Mouse (Mus musculus): ENCODE data around the gene Pelp1.
"Not testable (repeated sequence)": the region's sequence is repeated elsewhere in the genome, so short reads cannot be mapped to it uniquely, and the experiment has no call there.

Pelp1 gene

DNA sequence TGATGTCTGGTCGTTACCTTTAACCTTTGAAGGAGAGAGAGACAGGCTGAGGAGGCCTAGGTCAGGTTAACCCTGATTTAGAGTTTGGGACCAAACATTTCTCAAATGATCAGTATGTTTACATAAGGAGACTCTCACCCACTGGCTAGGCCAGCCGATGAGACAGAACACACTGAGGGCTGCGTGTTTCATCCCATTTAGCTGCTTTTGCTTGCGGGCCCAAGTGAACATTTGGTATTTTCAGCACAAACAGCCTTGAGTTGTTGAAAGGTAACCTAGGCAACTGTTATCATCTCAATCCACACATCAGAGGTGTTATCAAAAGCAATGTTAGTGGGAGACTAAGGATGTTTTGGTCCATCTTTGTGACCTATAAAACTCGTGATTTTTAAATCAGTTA lies 9.7 kb upstream of the Pelp1 start:
- DNase-seq, result no peak

DNA sequence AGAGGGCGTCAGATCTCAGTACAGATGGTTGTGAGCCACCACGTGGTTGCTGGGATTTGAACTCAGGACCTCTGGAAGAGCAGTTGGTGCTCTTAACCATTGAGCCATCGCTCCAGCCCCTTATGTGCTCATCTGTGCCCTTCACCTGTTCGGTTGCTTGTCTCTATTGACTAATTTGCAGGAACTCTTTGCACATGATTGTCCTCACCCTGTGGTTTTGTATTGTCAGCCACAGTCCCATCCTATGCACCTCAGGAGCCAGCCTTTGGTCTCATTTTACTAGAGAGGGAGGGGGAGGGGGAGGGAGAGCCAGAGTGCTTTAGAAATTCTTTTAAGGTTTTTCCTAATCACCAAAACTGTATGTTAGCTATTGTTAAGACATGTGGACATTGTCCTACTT lies 8.4 kb upstream of the Pelp1 start:
- no peak for DNase-seq

DNA sequence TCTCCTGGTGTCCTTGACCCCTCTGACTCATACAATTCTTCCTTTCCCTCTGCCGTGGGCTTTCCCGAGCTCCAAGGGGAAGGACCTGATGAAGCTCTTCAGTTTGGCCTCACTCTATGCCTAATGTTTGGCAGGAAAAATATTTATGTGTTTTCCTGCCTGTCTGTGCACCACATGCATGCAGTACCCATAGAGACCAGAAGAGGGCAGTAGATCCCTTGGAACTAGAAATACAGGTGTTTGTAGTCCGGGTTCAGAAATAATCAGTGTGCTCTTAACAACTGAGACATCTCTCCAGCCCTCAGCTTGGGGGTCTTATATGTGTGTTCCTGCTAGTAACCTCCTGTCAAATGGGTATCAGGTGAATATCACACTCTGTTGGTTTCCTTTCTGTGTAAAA lies 4.1 kb upstream of the Pelp1 start:
- peak; percentile 64 for DNase-seq

DNA sequence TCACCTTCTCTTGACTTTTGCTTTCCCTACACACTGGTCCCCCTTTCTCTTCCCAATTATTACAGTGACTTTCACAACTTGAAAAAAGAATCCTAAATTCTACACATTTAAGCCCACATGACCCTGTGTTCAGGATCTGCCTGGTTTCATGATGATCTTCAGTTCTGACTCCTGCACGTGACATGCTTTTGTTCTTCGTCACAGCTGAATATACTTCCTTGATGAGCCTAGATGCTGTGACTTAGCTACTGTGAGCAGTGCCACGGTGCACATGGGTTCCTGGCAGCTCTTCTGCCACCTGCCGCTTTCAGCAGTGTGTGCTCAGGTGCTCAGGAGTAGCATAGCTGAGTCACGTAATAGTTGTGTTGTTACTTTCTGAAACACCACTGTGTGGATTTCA lies 2.8 kb upstream of the Pelp1 start:
- no peak for DNase-seq

DNA sequence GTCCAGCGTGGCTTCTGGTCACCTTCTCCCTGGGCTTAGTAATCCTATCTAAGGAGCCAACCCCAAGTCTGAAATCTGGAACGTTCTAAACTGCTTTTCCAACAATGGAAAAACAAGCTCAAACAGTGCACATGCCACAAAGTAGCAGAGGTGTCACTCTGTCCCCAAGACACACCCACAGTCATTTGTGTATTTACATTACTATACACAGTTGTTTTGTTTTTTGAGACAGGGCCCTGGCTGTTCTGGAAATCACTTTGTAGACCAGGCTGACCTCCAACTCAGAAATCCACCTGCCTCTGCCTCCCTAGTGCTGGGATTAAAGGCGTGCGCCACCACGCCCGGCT lies 439 bp upstream of the Pelp1 start:
- DNase-seq, result no peak

DNA sequence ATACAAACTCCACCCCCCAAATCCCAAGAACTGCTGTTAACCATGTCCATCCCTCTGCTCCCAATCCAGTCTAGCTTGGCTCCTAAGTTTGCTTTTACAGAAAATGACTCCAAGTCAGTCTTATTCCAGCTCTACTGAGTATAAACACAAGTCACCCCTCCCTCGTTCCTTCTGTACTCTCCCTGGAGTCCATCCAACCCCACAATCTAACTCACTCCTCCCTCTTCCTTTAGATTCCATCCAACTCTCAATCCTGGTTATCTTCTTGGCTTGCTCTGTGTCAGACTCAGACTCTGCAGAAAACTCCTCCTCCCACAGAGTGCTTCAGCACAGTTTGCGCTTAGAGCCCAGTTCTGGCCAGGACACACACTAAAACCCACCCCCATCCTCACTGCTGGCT lies 6.2 kb downstream of the Pelp1 start:
- DNase-seq, result no peak

DNA sequence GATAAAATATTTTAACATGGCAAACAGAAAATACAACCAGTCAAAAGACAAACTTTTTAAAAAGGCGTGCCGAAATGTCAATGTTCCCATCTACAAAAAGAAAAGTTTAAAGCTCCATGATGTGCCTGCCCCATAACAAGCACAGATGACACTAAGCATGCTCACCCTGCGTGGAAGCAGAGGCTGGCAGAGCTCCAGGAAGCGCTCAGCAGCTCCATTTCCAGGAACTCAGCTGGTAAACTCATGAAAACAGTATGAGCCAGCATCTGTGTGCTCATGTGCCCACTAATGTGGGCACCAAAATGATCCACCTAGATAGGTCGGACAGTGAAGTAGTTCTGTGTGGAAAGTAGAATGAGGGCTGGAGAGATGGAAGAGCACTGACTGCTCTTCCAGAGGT lies 20.4 kb downstream of the Pelp1 start:
- no peak for DNase-seq

DNA sequence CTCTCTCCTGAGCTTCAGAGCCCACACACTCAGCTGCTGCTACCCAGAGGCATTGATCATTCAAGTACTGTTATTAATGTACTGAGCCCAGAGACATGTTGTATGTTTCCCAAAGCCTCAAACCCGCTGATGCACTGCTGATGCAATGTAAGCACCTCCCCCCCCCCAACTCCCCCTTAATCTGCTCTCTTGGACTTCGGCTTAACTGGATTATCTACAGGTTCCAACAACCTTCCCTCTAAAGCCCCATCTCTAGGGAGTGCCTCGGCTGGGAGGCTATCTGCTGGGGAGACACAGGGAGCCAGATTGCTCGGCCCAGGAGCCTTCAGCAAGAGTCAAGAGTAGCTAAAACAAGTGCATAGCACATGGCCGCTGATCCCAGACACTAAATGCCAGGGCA lies 22.4 kb downstream of the Pelp1 start:
- no peak for DNase-seq

DNA sequence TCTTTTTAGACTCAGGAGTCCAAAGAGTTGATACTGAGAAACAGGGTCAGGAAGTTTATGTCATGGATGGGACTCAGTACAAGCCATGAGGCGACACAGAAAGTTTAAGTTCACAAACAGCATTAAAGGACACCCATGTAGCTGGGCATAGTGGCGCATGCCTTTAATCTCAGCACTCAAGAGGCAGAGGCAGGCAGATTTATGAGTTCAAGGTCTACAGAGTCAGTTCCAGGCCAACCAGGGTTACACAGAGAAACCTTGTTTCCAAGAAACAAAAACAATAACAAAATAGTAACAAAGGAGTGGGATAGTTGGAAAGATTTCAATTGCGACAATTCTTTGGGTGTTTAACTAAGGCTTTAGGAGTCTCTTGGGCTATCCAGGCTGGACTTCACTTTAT lies 25.7 kb downstream of the Pelp1 start:
- no peak for DNase-seq

DNA sequence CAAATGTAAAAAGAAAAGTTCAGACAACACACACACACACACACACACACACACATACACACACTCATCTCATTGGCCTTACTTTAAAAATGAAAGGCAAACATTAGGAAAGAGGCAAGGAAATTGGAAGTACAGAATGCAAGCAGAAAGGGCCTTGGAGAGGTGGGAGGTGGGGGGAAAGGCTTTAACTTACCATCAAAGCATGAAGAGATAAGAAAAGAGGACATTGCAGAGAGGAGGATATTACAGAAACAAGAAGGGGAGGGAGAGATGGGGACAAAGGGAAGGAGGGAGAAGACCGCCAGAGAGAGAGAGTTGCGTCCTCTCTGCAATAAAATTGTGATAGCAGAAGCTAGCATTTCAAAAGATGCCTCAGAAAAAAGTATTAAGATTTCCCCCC lies 28.5 kb downstream of the Pelp1 start:
- no peak for DNase-seq

DNA sequence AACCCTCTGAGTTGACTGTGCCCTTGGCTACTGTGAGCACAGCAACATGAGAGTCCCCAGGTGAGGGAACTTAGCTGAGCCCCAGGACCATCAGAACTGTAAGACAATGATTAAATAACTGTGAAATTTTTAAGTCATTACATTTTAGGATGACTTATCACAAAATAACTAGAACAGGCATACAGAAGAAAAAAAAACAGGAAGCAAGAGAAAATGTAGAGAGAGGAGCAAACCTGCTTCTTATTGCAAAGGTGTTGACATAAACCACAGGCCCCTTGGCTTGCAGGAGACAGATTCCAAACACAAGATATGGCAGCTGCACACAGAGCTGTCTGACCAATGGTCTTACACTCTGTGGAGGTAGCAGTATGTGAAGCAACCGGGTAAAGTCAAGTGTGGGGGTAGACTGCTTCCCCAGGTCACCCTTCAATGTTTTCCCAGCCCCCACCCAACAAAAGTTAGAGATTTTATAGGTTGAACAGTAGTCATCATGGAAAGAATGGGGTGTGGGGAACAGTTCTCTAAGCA lies 29.3 kb downstream of the Pelp1 start:
- no peak for DNase-seq

DNA sequence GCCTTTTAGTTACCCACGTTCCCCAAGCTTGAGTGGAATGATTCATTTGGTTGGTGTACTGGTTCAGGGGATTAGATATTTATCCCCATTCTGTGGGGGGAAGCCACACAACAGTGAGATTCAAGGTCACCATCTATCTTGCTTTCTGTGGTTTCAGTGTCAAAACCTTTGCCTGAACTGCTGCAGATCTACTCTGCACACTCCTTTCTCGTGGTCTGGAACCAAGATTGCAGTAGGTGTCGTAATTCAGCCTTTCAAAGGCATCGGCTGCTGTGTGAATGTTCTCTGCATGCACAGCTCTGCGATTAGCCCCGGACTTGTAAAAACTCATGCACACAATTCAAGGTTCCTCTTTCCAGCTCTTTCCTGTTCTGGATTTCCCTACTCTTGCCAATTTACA lies 33.8 kb downstream of the Pelp1 start:
- DNase-seq, result no peak

DNA sequence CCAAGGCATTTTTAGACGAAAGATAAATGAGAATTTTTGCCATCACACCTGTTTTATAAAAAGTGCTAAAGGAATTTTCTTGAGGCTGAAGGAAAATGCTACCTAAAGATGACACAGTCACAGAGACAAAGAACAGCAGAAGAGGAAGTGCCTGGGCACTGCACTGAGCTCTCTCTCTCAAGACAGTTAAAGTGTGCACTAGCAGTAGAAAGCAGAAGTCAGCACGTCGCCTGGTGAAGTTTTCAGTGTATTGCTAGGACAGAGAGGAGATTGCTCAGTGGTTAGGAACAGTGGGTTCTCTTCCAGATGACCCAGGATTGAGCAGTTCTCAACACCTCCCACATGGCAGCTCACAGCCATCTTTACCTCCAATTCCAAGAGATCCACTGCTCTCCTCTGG lies 35.5 kb downstream of the Pelp1 start:
- no peak for DNase-seq

DNA sequence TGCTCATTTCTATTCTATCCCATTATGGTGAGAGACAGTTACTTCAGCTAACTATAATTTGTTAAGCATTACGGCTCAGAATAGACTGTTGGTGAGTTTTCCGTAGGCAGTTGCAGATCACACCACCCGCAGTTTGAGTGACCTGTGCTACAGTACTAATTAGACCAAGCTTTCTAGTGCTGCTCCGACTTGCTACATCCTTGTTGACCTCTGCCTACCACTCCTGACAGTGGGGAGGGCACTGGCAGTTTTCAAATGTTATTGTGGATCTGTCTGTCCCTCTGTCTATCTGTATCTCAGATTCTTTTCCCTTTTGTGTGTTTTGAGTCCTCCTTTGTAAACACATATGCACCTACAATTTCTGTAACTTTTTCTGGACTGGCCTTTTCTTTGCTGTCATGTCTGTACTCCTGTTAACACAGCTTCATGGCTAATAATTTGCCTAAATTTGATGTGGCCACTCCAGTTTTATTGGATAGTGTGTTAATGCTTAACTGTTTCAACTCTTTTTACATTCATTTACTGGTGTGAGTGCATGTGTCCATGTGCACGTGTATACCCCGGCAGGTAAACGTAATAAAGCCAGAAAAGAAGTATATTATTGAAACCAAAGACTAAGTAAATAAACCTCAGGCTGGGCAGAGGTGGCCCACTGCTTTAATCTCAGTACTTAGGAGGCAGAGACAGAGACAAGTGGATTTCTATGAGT lies 36.8 kb downstream of the Pelp1 start:
- no peak for DNase-seq

DNA sequence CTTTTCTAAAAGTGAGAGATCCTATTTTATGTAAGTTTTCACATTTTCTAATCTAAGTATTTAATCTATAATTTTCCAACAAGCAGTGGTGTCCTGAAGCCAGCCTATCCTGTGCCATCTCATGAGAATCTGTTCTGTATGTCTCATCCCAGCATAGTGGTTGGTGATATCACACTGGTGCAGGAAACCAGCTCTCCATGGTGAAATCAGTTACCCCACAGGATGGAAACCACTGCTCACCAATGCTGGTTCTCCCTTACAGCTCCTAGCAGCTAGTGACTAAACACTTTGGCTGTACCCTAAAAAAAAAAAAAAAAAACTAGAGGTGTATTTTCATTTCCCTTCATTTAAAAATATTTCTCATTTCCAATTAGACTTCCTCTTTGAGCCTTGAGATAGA lies 37.4 kb downstream of the Pelp1 start:
- no peak for DNase-seq

DNA sequence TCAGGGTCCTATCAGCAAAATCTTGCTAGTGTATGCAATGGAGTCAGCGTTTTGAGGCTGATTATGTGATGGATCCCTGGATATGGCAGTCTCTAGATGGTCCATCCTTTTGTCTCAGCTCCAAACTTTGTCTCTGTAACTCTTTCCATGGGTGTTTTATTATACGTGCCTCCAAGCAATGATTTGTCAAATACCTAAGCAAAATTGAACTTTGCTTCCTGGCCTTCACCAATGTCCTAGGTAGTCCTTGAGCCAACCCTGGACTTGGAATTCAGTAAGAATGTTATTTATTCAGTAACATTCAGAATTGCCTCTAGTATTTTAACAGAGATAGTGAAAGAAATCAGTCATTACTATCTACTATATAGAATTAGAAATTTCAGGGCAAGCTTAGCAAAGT lies 41.2 kb downstream of the Pelp1 start:
- not testable (repeated sequence) for DNase-seq

DNA sequence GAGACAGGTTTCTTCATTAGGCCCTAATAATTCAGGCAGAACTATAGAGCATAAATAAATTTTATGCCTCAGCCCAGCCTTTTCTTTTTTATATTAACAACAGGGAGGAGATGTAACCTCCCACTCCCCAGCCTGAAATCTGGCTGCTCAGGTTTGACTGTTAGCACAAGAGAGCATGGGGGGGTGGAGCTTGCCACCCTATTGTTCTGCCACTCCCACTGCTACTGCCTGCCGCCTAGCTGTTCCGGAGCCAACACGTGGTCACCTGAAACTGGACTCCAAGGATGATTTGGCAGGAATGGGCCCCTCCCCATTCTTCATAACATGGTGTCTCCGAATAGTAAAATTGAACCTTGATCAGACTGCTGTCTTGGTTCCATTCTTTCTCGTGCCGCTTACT lies 42.1 kb downstream of the Pelp1 start:
- not testable (repeated sequence) for DNase-seq

DNA sequence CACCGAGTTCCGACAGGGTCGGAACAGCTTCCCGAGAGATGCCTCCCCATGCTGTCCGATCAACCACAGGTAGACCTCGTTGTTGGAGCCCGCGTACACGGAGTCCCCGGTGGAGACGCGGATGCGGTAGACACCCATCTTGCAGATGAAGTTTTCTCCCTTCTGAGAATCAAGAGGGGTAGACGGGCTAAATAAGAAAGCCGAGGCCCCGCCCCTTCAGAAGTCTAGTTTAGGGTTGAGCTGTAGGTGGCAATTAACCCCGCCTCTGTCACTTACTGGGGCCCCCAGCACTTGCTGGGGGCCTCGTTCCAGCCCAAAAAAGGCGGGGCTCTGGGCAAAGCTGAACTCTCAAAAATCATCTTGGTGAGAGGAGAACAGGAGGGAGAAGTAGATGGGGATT lies 58.0 kb downstream of the Pelp1 start, which contains the start of gene Alox15:
Gene Alox15, minus strand, starts transcription at position 164 of the 400 bp plus-strand sequence.
- no peak for DNase-seq

DNA sequence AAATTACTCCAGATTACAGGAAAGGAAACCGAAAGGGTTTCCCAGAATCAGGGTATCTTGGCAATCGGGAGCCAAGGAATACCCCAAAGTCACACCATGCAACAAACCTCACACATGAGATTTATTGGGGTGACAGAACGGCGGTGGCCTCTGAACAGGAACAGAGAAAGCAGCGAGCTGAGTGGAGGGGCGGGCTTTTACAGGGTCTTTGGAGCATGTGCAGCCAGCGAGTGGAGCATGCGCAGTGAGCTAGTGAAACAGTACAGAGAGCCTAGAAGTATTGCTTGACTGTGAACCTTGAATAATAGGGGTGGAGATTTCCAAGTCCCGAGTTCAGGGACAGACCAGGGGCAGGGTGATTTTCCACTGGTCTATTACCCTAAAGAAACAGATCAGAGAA lies 61.2 kb downstream of the Pelp1 start:
- no peak for DNase-seq

DNA sequence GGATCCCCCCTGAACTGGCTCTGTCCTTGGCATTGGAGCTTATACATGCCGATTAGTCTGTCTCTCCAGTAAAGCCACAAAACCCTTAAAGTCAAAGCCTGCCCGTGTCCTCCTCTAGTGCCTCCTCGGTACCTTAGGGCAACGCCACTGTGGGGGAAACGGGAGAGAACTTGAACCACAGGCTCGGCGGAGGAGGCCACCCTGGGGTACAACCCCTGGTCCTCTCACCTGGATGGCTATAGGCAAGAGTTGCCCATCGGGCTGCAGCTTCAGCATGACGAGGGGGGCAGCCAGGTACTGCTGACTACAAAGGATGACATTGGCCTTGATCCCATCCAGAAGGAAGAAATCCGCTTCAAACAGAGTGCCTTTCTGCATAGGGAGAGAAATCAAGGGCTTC lies 62.0 kb downstream of the Pelp1 start:
- DNase-seq, result no peak

DNA sequence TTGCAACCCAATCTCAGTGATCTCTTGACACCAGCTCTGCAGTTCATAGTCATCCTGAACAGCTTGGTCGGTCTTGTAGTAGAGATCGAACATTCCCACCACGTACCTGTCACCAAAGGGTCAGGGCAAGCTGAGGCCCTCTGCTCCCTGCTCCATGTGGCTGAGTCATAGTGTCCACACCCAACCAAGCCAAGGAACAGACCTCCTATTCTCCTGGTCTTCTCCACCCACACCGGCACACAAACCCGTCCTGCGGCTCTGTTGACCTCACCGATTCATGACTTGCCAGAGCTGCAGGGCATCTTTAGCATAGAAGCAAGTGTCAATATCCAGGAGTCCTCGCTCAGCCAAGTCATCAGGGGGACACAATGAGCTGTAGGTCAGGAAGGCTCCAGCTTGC lies 64.3 kb downstream of the Pelp1 start:
- no peak for DNase-seq

DNA sequence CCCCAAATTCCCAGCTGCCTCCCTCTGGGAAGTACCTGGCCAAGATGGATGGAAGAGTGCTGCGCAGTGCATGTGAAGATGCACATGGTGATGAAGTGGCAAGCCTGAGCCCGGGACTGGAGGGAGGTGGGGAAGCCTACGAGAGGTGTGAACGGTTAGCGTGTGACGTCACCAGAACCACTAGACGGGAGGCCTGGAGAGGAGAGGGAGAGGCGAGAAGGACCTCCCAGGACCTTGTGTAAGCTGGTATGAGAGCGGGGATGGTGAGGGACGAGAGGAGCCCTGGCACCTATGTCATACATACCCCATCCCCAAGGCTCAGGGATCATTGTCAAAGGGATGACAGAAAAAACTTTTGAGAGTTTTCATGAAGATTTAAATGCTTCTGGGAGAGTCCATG lies 64.8 kb downstream of the Pelp1 start:
- no peak for DNase-seq
